Mouse (Mus musculus): ENCODE measurements around the gene Thrb. TPM values are rescaled to one million over a fixed set of nuclear protein-coding genes. Genes with fewer than 3 reads are reported as not detected.

The Thrb gene
- polyA plus RNA-seq, 1 experiment from 2014 or later, result 0.53 TPM

GRCm38 (mm10) chr14:17674335-17674734 lies 14.3 kb downstream of the Thrb start:
- Histone ChIP-seq H3K36me3 (no peaks in the 10 kb centered on the region), H3K4me1 (replicated peaks) (no peaks in the 10 kb centered on the region), H3K27ac (replicated peaks) (no peak overlapping the region), H3K4me2 (no peak overlapping the region), H3K27me3 (no peaks in the 10 kb centered on the region), H3K9me3 (no peaks in the 10 kb centered on the region), H3K9ac (no peak overlapping the region), H3K4me3 (no peak overlapping the region)
- no peak for ATAC-seq (ENCODE audit: low read depth)
- WGBS, result 92% methylated on average over 1 of the region's 1 CpGs

- no peak for ATAC-seq (ENCODE audit: low read depth)
- H3K4me2 ChIP-seq, result no peak overlapping the region
These were observed 15.2 kb downstream of the Thrb start for GRCm38 (mm10) chr14:17675214-17675613.

GRCm38 (mm10) chr14:17681479-17681878 lies 21.4 kb downstream of the Thrb start:
- H3K9ac ChIP-seq, result no peak overlapping the region
- H3K9me3 ChIP-seq, result no peaks in the 10 kb centered on the region
- no peaks in the 10 kb centered on the region for H3K27me3 ChIP-seq
- no peak for ATAC-seq (ENCODE audit: low read depth)
- H3K4me1 ChIP-seq (replicated peaks), result no peaks in the 10 kb centered on the region
- no peak overlapping the region for H3K4me2 ChIP-seq
- H3K27ac ChIP-seq (replicated peaks), result no peak overlapping the region
- no peak overlapping the region for H3K4me3 ChIP-seq
- H3K36me3 ChIP-seq, result no peaks in the 10 kb centered on the region

More at GRCm38 (mm10) chr14:17675214-17675613, 15.2 kb downstream of the Thrb start:
- no peak overlapping the region for H3K27ac ChIP-seq (replicated peaks)
- H3K9ac ChIP-seq, result no peak overlapping the region
- H3K27me3 ChIP-seq, result no peaks in the 10 kb centered on the region
- no peak overlapping the region for H3K4me3 ChIP-seq
- no peaks in the 10 kb centered on the region for H3K36me3 ChIP-seq
- no peaks in the 10 kb centered on the region for H3K4me1 ChIP-seq (replicated peaks)
- H3K9me3 ChIP-seq, result no peaks in the 10 kb centered on the region
- WGBS, result 94% methylated on average over 3 of the region's 3 CpGs

- H3K27me3 ChIP-seq, result no peaks in the 10 kb centered on the region
- H3K36me3 ChIP-seq, result no peaks in the 10 kb centered on the region
- 89% methylated on average over 1 of the region's 1 CpGs for WGBS
- no peak for ATAC-seq (ENCODE audit: low read depth)
- H3K4me2 ChIP-seq, result no peak overlapping the region
- H3K27ac ChIP-seq (replicated peaks), result no peak overlapping the region
- no peak overlapping the region for H3K4me3 ChIP-seq
- no peaks in the 10 kb centered on the region for H3K4me1 ChIP-seq (replicated peaks)
- no peak overlapping the region for H3K9ac ChIP-seq
- no peaks in the 10 kb centered on the region for H3K9me3 ChIP-seq
These were observed 24.8 kb downstream of the Thrb start for GRCm38 (mm10) chr14:17684881-17685280.

GRCm38 (mm10) chr14:17685491-17685890 lies 25.4 kb downstream of the Thrb start:
- Histone ChIP-seq H3K4me1 (replicated peaks) (no peaks in the 10 kb centered on the region), H3K36me3 (no peaks in the 10 kb centered on the region), H3K27me3 (no peaks in the 10 kb centered on the region), H3K9me3 (no peaks in the 10 kb centered on the region), H3K4me3 (no peak overlapping the region), H3K9ac (no peak overlapping the region), H3K4me2 (no peak overlapping the region), H3K27ac (replicated peaks) (no peak overlapping the region)
- no peak for ATAC-seq (ENCODE audit: low read depth)
- 94% methylated on average over 3 of the region's 3 CpGs for WGBS

GRCm38 (mm10) chr14:17686939-17687338 lies 26.9 kb downstream of the Thrb start:
- no peaks in the 10 kb centered on the region for H3K4me1 ChIP-seq (replicated peaks)
- no peaks in the 10 kb centered on the region for H3K27me3 ChIP-seq
- H3K27ac ChIP-seq (replicated peaks), result no peak overlapping the region
- no peak overlapping the region for H3K9ac ChIP-seq
- no peak for ATAC-seq (ENCODE audit: low read depth)
- WGBS, result 61% methylated on average over 3 of the region's 3 CpGs
- H3K9me3 ChIP-seq, result no peaks in the 10 kb centered on the region
- H3K4me3 ChIP-seq, result no peak overlapping the region
- H3K4me2 ChIP-seq, result no peak overlapping the region
- no peaks in the 10 kb centered on the region for H3K36me3 ChIP-seq

- ATAC-seq (ENCODE audit: low read depth), result no peak
- Histone ChIP-seq H3K9ac (no peak overlapping the region), H3K27me3 (no peaks in the 10 kb centered on the region), H3K9me3 (no peaks in the 10 kb centered on the region), H3K4me1 (replicated peaks) (no peaks in the 10 kb centered on the region), H3K4me3 (no peak overlapping the region), H3K27ac (replicated peaks) (no peak overlapping the region), H3K36me3 (no peaks in the 10 kb centered on the region), H3K4me2 (no peak overlapping the region)
- WGBS, result 79% methylated on average over 1 of the region's 1 CpGs
These were observed 31.2 kb downstream of the Thrb start for GRCm38 (mm10) chr14:17691246-17691645.

- Histone ChIP-seq H3K9me3 (no peaks in the 10 kb centered on the region), H3K27me3 (no peaks in the 10 kb centered on the region), H3K4me1 (replicated peaks) (no peaks in the 10 kb centered on the region), H3K27ac (replicated peaks) (no peak overlapping the region), H3K4me3 (no peak overlapping the region), H3K36me3 (no peaks in the 10 kb centered on the region), H3K4me2 (no peak overlapping the region), H3K9ac (no peak overlapping the region)
- no peak for ATAC-seq (ENCODE audit: low read depth)
- 82% methylated on average over 4 of the region's 4 CpGs for WGBS
These were observed 35.5 kb downstream of the Thrb start for GRCm38 (mm10) chr14:17695526-17695925.

- H3K4me3 ChIP-seq, result no peak overlapping the region
- no peaks in the 10 kb centered on the region for H3K27me3 ChIP-seq
- no peak overlapping the region for H3K9ac ChIP-seq
- no peak overlapping the region for H3K27ac ChIP-seq (replicated peaks)
- H3K36me3 ChIP-seq, result no peaks in the 10 kb centered on the region
- H3K4me1 ChIP-seq (replicated peaks), result no peaks in the 10 kb centered on the region
- ATAC-seq (ENCODE audit: low read depth), result no peak
- no peak overlapping the region for H3K4me2 ChIP-seq
- no peaks in the 10 kb centered on the region for H3K9me3 ChIP-seq
- 88% methylated on average over 9 of the region's 9 CpGs for WGBS
These were observed 38.0 kb downstream of the Thrb start for GRCm38 (mm10) chr14:17697920-17698632.

GRCm38 (mm10) chr14:17700228-17700627 lies 40.2 kb downstream of the Thrb start:
- Histone ChIP-seq H3K9me3 (no peaks in the 10 kb centered on the region), H3K4me3 (no peak overlapping the region), H3K4me2 (no peak overlapping the region), H3K27ac (replicated peaks) (no peak overlapping the region), H3K36me3 (no peaks in the 10 kb centered on the region), H3K4me1 (replicated peaks) (no peaks in the 10 kb centered on the region), H3K9ac (no peak overlapping the region), H3K27me3 (no peaks in the 10 kb centered on the region)
- WGBS, result 92% methylated on average over 3 of the region's 3 CpGs
- ATAC-seq (ENCODE audit: low read depth), result no peak

GRCm38 (mm10) chr14:17713297-17713904 lies 53.3 kb downstream of the Thrb start:
- H3K36me3 ChIP-seq, result no peaks in the 10 kb centered on the region
- ATAC-seq (ENCODE audit: low read depth), result no peak
- H3K4me2 ChIP-seq, result no peak overlapping the region
- H3K4me3 ChIP-seq, result no peak overlapping the region
- H3K4me1 ChIP-seq (replicated peaks), result no peaks in the 10 kb centered on the region
- H3K9me3 ChIP-seq, result no peaks in the 10 kb centered on the region
- WGBS, result 79% methylated on average over 7 of the region's 7 CpGs
- H3K27me3 ChIP-seq, result no peaks in the 10 kb centered on the region
- H3K9ac ChIP-seq, result no peak overlapping the region
- H3K27ac ChIP-seq (replicated peaks), result no peak overlapping the region

GRCm38 (mm10) chr14:17719494-17719893 lies 59.4 kb downstream of the Thrb start:
- Histone ChIP-seq H3K9me3 (no peaks in the 10 kb centered on the region), H3K4me2 (no peak overlapping the region), H3K36me3 (no peaks in the 10 kb centered on the region), H3K9ac (no peak overlapping the region), H3K27ac (replicated peaks) (no peak overlapping the region), H3K4me3 (no peak overlapping the region), H3K27me3 (no peaks in the 10 kb centered on the region), H3K4me1 (replicated peaks) (no peaks in the 10 kb centered on the region)
- ATAC-seq (ENCODE audit: low read depth), result no peak
- WGBS, result 79% methylated on average over 2 of the region's 2 CpGs

All from neural tube, embryonic 13.5 days (tissue).